Mouse (Mus musculus) forebrain, embryonic 16.5 days (tissue): Measurements from ENCODE around the gene Trim50. TPM values are rescaled to one million over a fixed set of nuclear protein-coding genes. Genes with fewer than 3 reads are reported as not detected.

Experiments
- ATAC-seq: fragments of 200-750 bp; cut with Nextera tagmentation; 2 replicates; pipeline ENCODE4 v1.8.0; 2017; ENCODE audit warnings: mild to moderate bottlenecking, moderate library complexity
- H3K27ac ChIP-seq: fragments of 300-500 bp; sonication (generic); 2 replicates; pipeline ENCODE4 v1.5.1; 2014; ENCODE audit warnings: low read length, control low read depth
- H3K27me3 ChIP-seq: fragments of 300-500 bp; sonication (generic); replicated peaks from 2 replicates; pipeline ENCODE4 v1.6.1; 2014; ENCODE audit warnings: low read length; ENCODE audit not compliant: control insufficient read depth, insufficient read depth
- H3K36me3 ChIP-seq: fragments of 300-500 bp; sonication (generic); 2 replicates; pipeline ENCODE4 v1.6.1; 2014; ENCODE audit not compliant: control insufficient read depth, insufficient read depth
- H3K4me1 ChIP-seq: fragments of 300-500 bp; sonication (generic); replicated peaks from 2 replicates; pipeline ENCODE4 v1.6.1; 2014; ENCODE audit warnings: low read length; ENCODE audit not compliant: control insufficient read depth, insufficient read depth
- H3K4me2 ChIP-seq: fragments of 300-500 bp; sonication (generic); 2 replicates; pipeline ENCODE4 v1.6.1; 2014; ENCODE audit warnings: mild to moderate bottlenecking, low read length, control low read depth
- H3K4me3 ChIP-seq: fragments of 300-500 bp; sonication (generic); replicated peaks from 2 replicates; pipeline ENCODE4 v1.5.1; 2014; ENCODE audit warnings: mild to moderate bottlenecking, low read length, control low read depth
- H3K9ac ChIP-seq: fragments of 300-500 bp; sonication (generic); replicated peaks from 2 replicates; pipeline ENCODE4 v1.6.1; 2014; ENCODE audit warnings: low read depth, low read length, control low read depth
- H3K9me3 ChIP-seq: fragments of 300-500 bp; sonication (generic); 2 replicates; pipeline ENCODE4 v1.6.1; 2016; ENCODE audit warnings: low read length; ENCODE audit not compliant: control insufficient read depth
- WGBS: fragments of 180-500 bp; shearing (Covaris S2); extraction: QIAGEN DNeasy Blood & Tissue Kit; methylation state at CpG from one replicate; pipeline ENCODE4 v1.1.7; 2014; 5-methylcytosine and 5-hydroxymethylcytosine counted together
- polyA plus RNA-seq: library from polyadenylated mRNA; unstranded; fragments of >200 nt; fragmentation: Nextera tagmentation; extraction: Ambion mirVana; gene quantifications from 2 replicates; pipeline ENCODE4 v1.2.1, GENCODE M21; 2015

Gene Trim50
- polyA plus RNA-seq = not detected in 2 replicates

DNA sequence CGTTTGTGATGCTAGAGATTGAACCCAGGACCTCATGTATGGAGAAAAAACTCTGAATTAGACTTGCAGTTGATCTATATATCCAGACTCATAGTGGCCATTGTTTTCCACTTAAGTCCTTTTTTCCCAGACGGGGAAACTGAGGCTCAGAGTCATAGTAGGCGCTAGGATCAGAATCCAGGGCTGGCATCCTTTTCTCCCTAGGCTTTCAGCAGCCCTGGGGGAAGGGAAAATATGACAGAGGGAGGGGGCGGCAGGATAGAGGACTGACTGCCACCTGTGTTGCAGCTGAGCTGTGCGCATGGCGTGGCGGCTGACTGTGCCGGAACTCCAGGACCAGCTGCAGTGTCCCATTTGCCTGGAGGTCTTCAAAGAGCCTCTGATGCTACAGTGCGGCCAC lies at the start of gene Trim50:
Gene Trim50, plus strand, starts transcription at position 301 of the 400 bp plus-strand sequence.
- ATAC-seq = no peak
- Histone ChIP-seq H3K4me3 (no peak within 1 kb of the TSS), H3K9me3 (peaks cover 6% of the 10 kb centered on the region; the same call in 1 of the 2 replicates), H3K36me3 (no peaks in the 10 kb centered on the region), H3K4me2 (no peak within 1 kb of the TSS), H3K27ac (no peak within 1 kb of the TSS), H3K9ac (no peak within 1 kb of the TSS), H3K4me1 (no peaks in the 10 kb centered on the region), H3K27me3 (0 out of 2 replicates have a peak, but pooled peaks cover 2% of the 10 kb centered on the region)
- 66% methylated on average over 9 of the region's 9 CpGs for WGBS

GRCm38 (mm10) chr5:135306321-135306965 lies 46.7 kb upstream of the Trim50 start:
- H3K36me3 ChIP-seq = no peaks in the 10 kb centered on the region
- no peak overlapping the region for H3K4me3 ChIP-seq
- no peaks in the 10 kb centered on the region for H3K9me3 ChIP-seq
- H3K4me1 ChIP-seq = no peaks in the 10 kb centered on the region
- no peak overlapping the region for H3K4me2 ChIP-seq
- 45% methylated on average over 10 of the region's 10 CpGs for WGBS
- no peak overlapping the region for H3K9ac ChIP-seq
- no peaks in the 10 kb centered on the region for H3K27me3 ChIP-seq
- no peak for ATAC-seq
- H3K27ac ChIP-seq = no peak overlapping the region

- Histone ChIP-seq H3K36me3 (no peaks in the 10 kb centered on the region), H3K9ac (no peak overlapping the region), H3K4me1 (no peaks in the 10 kb centered on the region), H3K27me3 (no peaks in the 10 kb centered on the region), H3K27ac (no peak overlapping the region), H3K9me3 (no peaks in the 10 kb centered on the region), H3K4me3 (no peak overlapping the region), H3K4me2 (no peak overlapping the region)
- WGBS = 78% methylated on average over 3 of the region's 3 CpGs
- ATAC-seq = no peak
These were observed 36.9 kb upstream of the Trim50 start for GRCm38 (mm10) chr5:135316177-135316576.

- Histone ChIP-seq H3K9me3 (no peaks in the 10 kb centered on the region), H3K27me3 (no peaks in the 10 kb centered on the region), H3K4me1 (no peaks in the 10 kb centered on the region), H3K36me3 (no peaks in the 10 kb centered on the region), H3K4me2 (no peak overlapping the region), H3K9ac (no peak overlapping the region), H3K4me3 (no peak overlapping the region), H3K27ac (no peak overlapping the region)
- WGBS = 51% methylated on average over 2 of the region's 2 CpGs
- no peak for ATAC-seq
These were observed 33.2 kb upstream of the Trim50 start for GRCm38 (mm10) chr5:135319856-135320255.

- 92% methylated on average over 1 of the region's 1 CpGs for WGBS
- Histone ChIP-seq H3K9ac (no peak overlapping the region), H3K9me3 (no peaks in the 10 kb centered on the region)
These were observed 30.9 kb upstream of the Trim50 start for GRCm38 (mm10) chr5:135322197-135322596.

DNA sequence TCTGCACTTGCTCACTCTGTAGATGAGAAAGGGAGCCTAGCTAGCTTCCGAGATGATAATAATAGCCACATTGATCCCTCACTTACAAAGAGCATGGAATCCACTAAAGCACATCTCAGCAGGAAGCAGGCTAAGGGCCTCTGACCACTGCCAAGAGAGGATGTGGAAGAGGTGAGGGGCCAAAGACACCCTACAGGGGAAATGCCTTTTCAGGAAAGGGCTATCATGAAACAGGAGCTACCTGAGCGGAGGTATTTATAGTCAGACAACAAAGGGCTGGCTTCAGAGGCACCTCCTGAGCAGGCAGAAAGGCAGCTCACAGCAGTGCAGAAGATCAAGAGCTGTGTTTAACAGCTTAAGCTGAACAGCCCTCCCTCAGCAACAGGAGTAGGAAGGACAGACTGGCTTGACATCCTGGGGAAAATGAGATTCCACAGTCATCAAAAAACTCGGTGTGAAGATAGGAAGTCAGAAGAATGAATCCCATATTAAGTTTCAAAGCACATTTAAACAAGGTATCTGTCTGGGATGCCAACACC lies 26.9 kb upstream of the Trim50 start:
- no peak overlapping the region for H3K4me3 ChIP-seq
- no peak for ATAC-seq
- H3K27me3 ChIP-seq = no peaks in the 10 kb centered on the region
- H3K9ac ChIP-seq = no peak overlapping the region
- H3K4me1 ChIP-seq = no peaks in the 10 kb centered on the region
- no peak overlapping the region for H3K4me2 ChIP-seq
- no peaks in the 10 kb centered on the region for H3K36me3 ChIP-seq
- H3K9me3 ChIP-seq = no peaks in the 10 kb centered on the region
- 7% methylated on average over 3 of the region's 3 CpGs for WGBS
- H3K27ac ChIP-seq = no peak overlapping the region

More at GRCm38 (mm10) chr5:135322197-135322596, 30.9 kb upstream of the Trim50 start:
- ATAC-seq = no peak
- no peaks in the 10 kb centered on the region for H3K27me3 ChIP-seq
- H3K27ac ChIP-seq = no peak overlapping the region
- no peaks in the 10 kb centered on the region for H3K36me3 ChIP-seq
- H3K4me1 ChIP-seq = no peaks in the 10 kb centered on the region
- no peak overlapping the region for H3K4me3 ChIP-seq
- no peak overlapping the region for H3K4me2 ChIP-seq

DNA sequence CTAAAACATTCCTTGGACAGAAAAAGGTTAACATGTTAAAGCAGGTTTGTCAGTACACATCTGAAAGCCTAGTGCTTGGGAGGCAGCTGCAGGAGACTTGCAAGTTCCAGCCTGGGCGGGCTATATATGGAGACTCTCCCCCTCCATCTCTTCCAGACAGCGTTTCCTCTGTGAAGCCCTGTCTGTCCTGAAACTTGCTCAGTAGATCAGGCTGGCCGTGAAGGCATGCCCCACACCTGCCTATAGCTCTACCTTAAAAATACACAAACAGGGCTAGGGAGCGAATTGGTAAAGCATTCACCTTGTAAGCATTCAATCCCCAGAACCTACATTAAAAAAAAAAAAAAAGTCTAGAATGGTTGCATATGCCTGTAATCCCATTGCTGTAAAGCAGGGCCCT lies 23.6 kb upstream of the Trim50 start:
- H3K27me3 ChIP-seq = no peaks in the 10 kb centered on the region
- H3K4me2 ChIP-seq = no peak overlapping the region
- H3K9me3 ChIP-seq = no peaks in the 10 kb centered on the region
- H3K27ac ChIP-seq = no peak overlapping the region
- WGBS = 86% methylated on average over 4 of the region's 4 CpGs
- no peaks in the 10 kb centered on the region for H3K36me3 ChIP-seq
- H3K4me1 ChIP-seq = no peaks in the 10 kb centered on the region
- no peak overlapping the region for H3K4me3 ChIP-seq
- no peak for ATAC-seq
- no peak overlapping the region for H3K9ac ChIP-seq

GRCm38 (mm10) chr5:135330201-135330600 lies 22.9 kb upstream of the Trim50 start:
- no peaks in the 10 kb centered on the region for H3K36me3 ChIP-seq
- no peak overlapping the region for H3K27ac ChIP-seq
- H3K4me1 ChIP-seq = no peaks in the 10 kb centered on the region
- H3K9me3 ChIP-seq = no peaks in the 10 kb centered on the region
- H3K27me3 ChIP-seq = no peaks in the 10 kb centered on the region
- no peak overlapping the region for H3K4me3 ChIP-seq
- WGBS = 82% methylated on average over 5 of the region's 5 CpGs
- H3K9ac ChIP-seq = no peak overlapping the region
- no peak overlapping the region for H3K4me2 ChIP-seq
- no peak for ATAC-seq

- no peak overlapping the region for H3K4me3 ChIP-seq
- no peak overlapping the region for H3K27ac ChIP-seq
- H3K4me2 ChIP-seq = no peak overlapping the region
- H3K27me3 ChIP-seq = no peaks in the 10 kb centered on the region
- H3K9me3 ChIP-seq = no peaks in the 10 kb centered on the region
- ATAC-seq = no peak
- H3K4me1 ChIP-seq = no peaks in the 10 kb centered on the region
- H3K9ac ChIP-seq = no peak overlapping the region
- H3K36me3 ChIP-seq = no peaks in the 10 kb centered on the region
- 87% methylated on average over 6 of the region's 6 CpGs for WGBS
These were observed 21.9 kb upstream of the Trim50 start for GRCm38 (mm10) chr5:135331161-135331560.
